Mouse (Mus musculus) myocyte (in vitro differentiated cells): ENCODE measurements around the gene Arhgap20. TPM values are rescaled to one million over a fixed set of nuclear protein-coding genes. Genes with fewer than 3 reads are reported as not detected.
A peak's percentile ranks its signal among the peaks of the same experiment; 100 is the strongest.

Experiments
- H3K27me3 ChIP-seq: one replicate; pipeline ENCODE4 v1.6.1; 2011; ENCODE audit not compliant: control insufficient read depth, insufficient read depth, insufficient read length
- H3K36me3 ChIP-seq: one replicate; pipeline ENCODE4 v1.6.1; 2011; ENCODE audit not compliant: control insufficient read depth, insufficient read depth
- H3K4me2 ChIP-seq: one replicate; pipeline ENCODE4 v1.6.1; 2011; ENCODE audit warnings: low read depth, control low read depth
- H3K4me3 ChIP-seq: one replicate; pipeline ENCODE4 v1.5.1; 2011; ENCODE audit warnings: mild to moderate bottlenecking, control low read depth, moderate library complexity
- H3K79me2 ChIP-seq: one replicate; pipeline ENCODE4 v1.6.1; 2011; ENCODE audit not compliant: control insufficient read depth, insufficient read depth
- H3ac ChIP-seq: one replicate; pipeline ENCODE4 v1.6.1; 2011; ENCODE audit not compliant: control insufficient read depth, insufficient read length
- CEBPB ChIP-seq: IDR thresholded peaks from 2 replicates; pipeline ENCODE4 v1.6.1; 2011; ENCODE audit warnings: mild to moderate bottlenecking, moderate library complexity; ENCODE audit not compliant: poor library complexity, insufficient read depth, severe bottlenecking
- E2F4 ChIP-seq: IDR thresholded peaks from one replicate; pipeline ENCODE4 v1.6.1; 2011; ENCODE audit warnings: mild to moderate bottlenecking, control low read depth, moderate library complexity; ENCODE audit not compliant: insufficient read depth
- MAX ChIP-seq: IDR thresholded peaks from one replicate; pipeline ENCODE4 v1.6.1; 2011; ENCODE audit warnings: low read depth, mild to moderate bottlenecking, control low read depth
- MYOD1 ChIP-seq, 3 experiments: IDR thresholded peaks; one replicate each; pipeline ENCODE4 v1.6.1; 2011; ENCODE audit warnings: control low read depth in 2 of 3, low read depth in 2 of 3, mild to moderate bottlenecking in 2 of 3, moderate library complexity in 1 of 3; ENCODE audit not compliant: insufficient read length in 2 of 3, control insufficient read depth in 1 of 3
- MYOG ChIP-seq, 3 experiments: IDR thresholded peaks; one replicate each; pipeline ENCODE4 v1.6.1; 2011; ENCODE audit warnings: control low read depth in 2 of 3, low read depth in 2 of 3, mild to moderate bottlenecking in 2 of 3; ENCODE audit not compliant: insufficient read length in 2 of 3, control insufficient read depth in 1 of 3, insufficient read depth in 1 of 3
- POLR2A ChIP-seq: IDR thresholded peaks from one replicate; pipeline ENCODE4 v1.6.1; 2011; ENCODE audit warnings: low read depth, mild to moderate bottlenecking, control low read depth, moderate library complexity; ENCODE audit not compliant: insufficient read length
- POLR2AphosphoS2 ChIP-seq: IDR thresholded peaks from one replicate; pipeline ENCODE4 v1.6.1; 2011; ENCODE audit warnings: low read depth, control low read depth; ENCODE audit not compliant: insufficient read length
- REST ChIP-seq: IDR thresholded peaks from one replicate; pipeline ENCODE4 v1.6.1; 2011; ENCODE audit warnings: mild to moderate bottlenecking, control low read depth, moderate library complexity; ENCODE audit not compliant: insufficient read depth, insufficient read length
- SRF ChIP-seq: IDR thresholded peaks from one replicate; pipeline ENCODE4 v1.6.1; 2011; ENCODE audit warnings: low read depth; ENCODE audit not compliant: control insufficient read depth, insufficient read length
- TCF12 ChIP-seq: IDR thresholded peaks from one replicate; pipeline ENCODE4 v1.6.1; 2011; ENCODE audit warnings: mild to moderate bottlenecking, control low read depth; ENCODE audit not compliant: poor library complexity, insufficient read depth, severe bottlenecking
- TCF3 ChIP-seq: IDR thresholded peaks from one replicate; pipeline ENCODE4 v1.6.1; 2011; ENCODE audit warnings: low read depth, control low read depth; ENCODE audit not compliant: insufficient read length
- USF1 ChIP-seq: IDR thresholded peaks from one replicate; pipeline ENCODE4 v1.6.1; 2011; ENCODE audit warnings: low read depth, mild to moderate bottlenecking, control low read depth, moderate library complexity
- polyA plus RNA-seq: library from polyadenylated mRNA; unstranded; fragments of >200 nt; fragmentation: generic; extraction: Trizol; gene quantifications from one replicate; pipeline ENCODE4 v1.2.1, GENCODE M21; 2012; ENCODE audit warnings: missing spikeins

Gene Arhgap20
- polyA plus RNA-seq, 1 experiment, result 0.02 TPM

- Histone ChIP-seq H3ac (no peak overlapping the region), H3K27me3 (peaks cover 10% of the 10 kb centered on the region), H3K36me3 (no peaks in the 10 kb centered on the region), H3K79me2 (no peaks in the 10 kb centered on the region), H3K4me2 (no peak overlapping the region), H3K4me3 (no peak overlapping the region)
- TF ChIP-seq REST (no peak), E2F4 (no peak), POLR2A (no peak), TCF12 (no peak), MYOD1 (IDR thresholded peaks at IDR 0.05; ENCODE audit: control insufficient read depth in 1 of 3, insufficient read length in 2 of 3, low read depth in 2 of 3) (no peak), SRF (no peak), MYOG (IDR thresholded peaks at IDR 0.05; ENCODE audit: control insufficient read depth in 1 of 3, insufficient read depth in 1 of 3, insufficient read length in 2 of 3, low read depth in 2 of 3) (no peak), MAX (no peak), POLR2AphosphoS2 (no peak), TCF3 (no peak), CEBPB (no peak), USF1 (no peak)
Observed at GRCm38 (mm10) chr9:51845796-51846195, 80.7 kb downstream of the Arhgap20 start.

GRCm38 (mm10) chr9:51853772-51854171, 88.6 kb downstream of the Arhgap20 start:
- Histone ChIP-seq H3K4me3 (no peak overlapping the region), H3K79me2 (no peaks in the 10 kb centered on the region), H3K27me3 (no peaks in the 10 kb centered on the region), H3ac (no peak overlapping the region), H3K4me2 (no peak overlapping the region), H3K36me3 (no peaks in the 10 kb centered on the region)
- TF ChIP-seq SRF, result no peak
- no peak for TF ChIP-seq MYOD1 (IDR thresholded peaks at IDR 0.05; ENCODE audit: control insufficient read depth in 1 of 3, insufficient read length in 2 of 3, low read depth in 2 of 3)
- no peak for TF ChIP-seq USF1
- TF ChIP-seq POLR2AphosphoS2, result no peak
- no peak for TF ChIP-seq CEBPB
- no peak for TF ChIP-seq MAX
- no peak for TF ChIP-seq TCF12
- no peak for TF ChIP-seq TCF3
- TF ChIP-seq POLR2A, result no peak
- TF ChIP-seq E2F4, result no peak
- no peak for TF ChIP-seq REST
- no peak for TF ChIP-seq MYOG (IDR thresholded peaks at IDR 0.05; ENCODE audit: control insufficient read depth in 1 of 3, insufficient read depth in 1 of 3, insufficient read length in 2 of 3, low read depth in 2 of 3)

- Histone ChIP-seq H3K36me3 (no peaks in the 10 kb centered on the region), H3ac (no peak overlapping the region), H3K79me2 (no peaks in the 10 kb centered on the region), H3K27me3 (no peaks in the 10 kb centered on the region), H3K4me2 (no peak overlapping the region), H3K4me3 (no peak overlapping the region)
- TF ChIP-seq TCF12, result no peak
- no peak for TF ChIP-seq REST
- no peak for TF ChIP-seq TCF3
- TF ChIP-seq MAX, result no peak
- TF ChIP-seq SRF, result no peak
- TF ChIP-seq POLR2AphosphoS2, result no peak
- TF ChIP-seq MYOG (IDR thresholded peaks at IDR 0.05; ENCODE audit: control insufficient read depth in 1 of 3, insufficient read depth in 1 of 3, insufficient read length in 2 of 3, low read depth in 2 of 3), result no peak
- TF ChIP-seq USF1, result no peak
- no peak for TF ChIP-seq CEBPB
- no peak for TF ChIP-seq MYOD1 (IDR thresholded peaks at IDR 0.05; ENCODE audit: control insufficient read depth in 1 of 3, insufficient read length in 2 of 3, low read depth in 2 of 3)
- no peak for TF ChIP-seq POLR2A
- no peak for TF ChIP-seq E2F4
Observed at GRCm38 (mm10) chr9:51864273-51864672, 99.1 kb downstream of the Arhgap20 start.

GRCm38 (mm10) chr9:51866634-51867033, 101.5 kb downstream of the Arhgap20 start:
- Histone ChIP-seq H3ac (no peak overlapping the region), H3K79me2 (no peaks in the 10 kb centered on the region), H3K4me3 (no peak overlapping the region), H3K27me3 (no peaks in the 10 kb centered on the region), H3K4me2 (no peak overlapping the region), H3K36me3 (no peaks in the 10 kb centered on the region)
- no peak for TF ChIP-seq MAX

GRCm38 (mm10) chr9:51869056-51869455, 103.9 kb downstream of the Arhgap20 start:
- H3K27me3 ChIP-seq, result no peaks in the 10 kb centered on the region

More at GRCm38 (mm10) chr9:51869056-51869455, 103.9 kb downstream of the Arhgap20 start:
- no peak overlapping the region for H3ac ChIP-seq
- no peak for TF ChIP-seq POLR2AphosphoS2
- peak in 2 of 3 experiments; percentile 74 to 90 for TF ChIP-seq MYOD1 (IDR thresholded peaks at IDR 0.05; ENCODE audit: control insufficient read depth in 1 of 3, insufficient read length in 2 of 3, low read depth in 2 of 3)
- no peak for TF ChIP-seq MAX
- no peak for TF ChIP-seq E2F4
- TF ChIP-seq MYOG (IDR thresholded peaks at IDR 0.05; ENCODE audit: control insufficient read depth in 1 of 3, insufficient read depth in 1 of 3, insufficient read length in 2 of 3, low read depth in 2 of 3), result peak in 1 of 3 experiments; percentile 77
- TF ChIP-seq POLR2A, result no peak
- no peak for TF ChIP-seq TCF3
- TF ChIP-seq CEBPB, result peak; percentile 77
- no peak for TF ChIP-seq SRF
- no peak for TF ChIP-seq REST
- no peak for TF ChIP-seq TCF12
- TF ChIP-seq USF1, result no peak
- H3K79me2 ChIP-seq, result no peaks in the 10 kb centered on the region
- H3K4me2 ChIP-seq, result no peak overlapping the region
- H3K36me3 ChIP-seq, result no peaks in the 10 kb centered on the region
- no peak overlapping the region for H3K4me3 ChIP-seq
